Mouse (Mus musculus): Measurements from ENCODE around the gene Mettl27. TPM values are rescaled to one million over a fixed set of nuclear protein-coding genes. Genes with fewer than 3 reads are reported as not detected.

Mettl27 gene
- polyA plus RNA-seq, 1 experiment from 2014 or later, result 3.7 TPM

- no peaks in the 10 kb centered on the region for H3K27me3 ChIP-seq (ENCODE audit: control insufficient read depth, insufficient read depth, low read length)
- 81% methylated on average over 17 of the region's 17 CpGs for WGBS
- no peak overlapping the region for H3K4me2 ChIP-seq (ENCODE audit: low read depth, low read length)
- H3K36me3 ChIP-seq (ENCODE audit: control insufficient read depth, insufficient read depth, low read length), result no peaks in the 10 kb centered on the region
- H3K9ac ChIP-seq (replicated peaks; ENCODE audit: low read depth, low read length), result no peak overlapping the region
- H3K27ac ChIP-seq (ENCODE audit: low read depth, low read length), result no peak overlapping the region
- H3K9me3 ChIP-seq (ENCODE audit: control insufficient read depth, low read length), result no peaks in the 10 kb centered on the region
- no peak overlapping the region for H3K4me3 ChIP-seq (ENCODE audit: low read depth, low read length)
- ATAC-seq (ENCODE audit: low read depth), result no peak
- H3K4me1 ChIP-seq (ENCODE audit: control insufficient read depth, insufficient read depth, low read length), result no peaks in the 10 kb centered on the region
Measured at GRCm38 (mm10) chr5:134897596-134897995, 34.6 kb upstream of the Mettl27 start.

- no peaks in the 10 kb centered on the region for H3K36me3 ChIP-seq (ENCODE audit: control insufficient read depth, insufficient read depth, low read length)
- no peak overlapping the region for H3K4me2 ChIP-seq (ENCODE audit: low read depth, low read length)
- no peak overlapping the region for H3K27ac ChIP-seq (ENCODE audit: low read depth, low read length)
- WGBS, result 47% methylated on average over 12 of the region's 12 CpGs
- ATAC-seq (ENCODE audit: low read depth), result no peak
- H3K4me3 ChIP-seq (ENCODE audit: low read depth, low read length), result no peak overlapping the region
- no peaks in the 10 kb centered on the region for H3K9me3 ChIP-seq (ENCODE audit: control insufficient read depth, low read length)
- H3K9ac ChIP-seq (replicated peaks; ENCODE audit: low read depth, low read length), result no peak overlapping the region
- no peaks in the 10 kb centered on the region for H3K27me3 ChIP-seq (ENCODE audit: control insufficient read depth, insufficient read depth, low read length)
- H3K4me1 ChIP-seq (ENCODE audit: control insufficient read depth, insufficient read depth, low read length), result no peaks in the 10 kb centered on the region
Measured at GRCm38 (mm10) chr5:134901012-134901643, 31.0 kb upstream of the Mettl27 start.

- Histone ChIP-seq H3K9me3 (ENCODE audit: control insufficient read depth, low read length) (no peaks in the 10 kb centered on the region), H3K4me3 (ENCODE audit: low read depth, low read length) (no peak overlapping the region), H3K9ac (replicated peaks; ENCODE audit: low read depth, low read length) (no peak overlapping the region), H3K4me2 (ENCODE audit: low read depth, low read length) (no peak overlapping the region), H3K27me3 (ENCODE audit: control insufficient read depth, insufficient read depth, low read length) (no peaks in the 10 kb centered on the region), H3K4me1 (ENCODE audit: control insufficient read depth, insufficient read depth, low read length) (no peaks in the 10 kb centered on the region), H3K36me3 (ENCODE audit: control insufficient read depth, insufficient read depth, low read length) (no peaks in the 10 kb centered on the region), H3K27ac (ENCODE audit: low read depth, low read length) (no peak overlapping the region)
- no peak for ATAC-seq (ENCODE audit: low read depth)
- WGBS, result 72% methylated on average over 8 of the region's 8 CpGs
Measured at GRCm38 (mm10) chr5:134901644-134902027, 30.5 kb upstream of the Mettl27 start.

GRCm38 (mm10) chr5:134906633-134907032 is 25.5 kb upstream of the Mettl27 start, which contains the start of gene Tmem270:
Tmem270 (minus strand) TSS chr5:134906733.
- ATAC-seq (ENCODE audit: low read depth), result no peak

DNA sequence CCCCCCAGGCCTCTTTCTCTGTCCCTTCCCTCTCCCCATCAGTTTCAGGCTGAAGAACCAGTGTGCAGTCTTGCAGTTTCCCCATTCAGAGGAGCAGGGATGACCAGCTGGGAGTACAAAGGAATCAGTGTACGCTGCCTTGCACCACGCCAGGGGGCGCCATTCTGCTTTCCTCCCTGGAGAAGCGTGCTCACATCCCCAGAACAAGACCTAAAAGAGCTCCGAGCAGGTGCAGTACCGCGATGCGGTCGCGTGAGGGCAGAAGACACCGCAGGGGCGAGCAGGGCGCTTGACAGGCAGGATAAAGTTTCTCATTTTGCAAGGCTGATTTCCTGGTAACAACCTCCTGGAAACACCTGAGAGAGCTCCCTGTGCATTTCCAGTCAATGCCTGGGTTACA is 25.0 kb upstream of the Mettl27 start:
- Histone ChIP-seq H3K4me2 (ENCODE audit: low read depth, low read length) (no peak overlapping the region), H3K27ac (ENCODE audit: low read depth, low read length) (no peak overlapping the region), H3K27me3 (ENCODE audit: control insufficient read depth, insufficient read depth, low read length) (no peaks in the 10 kb centered on the region), H3K36me3 (ENCODE audit: control insufficient read depth, insufficient read depth, low read length) (no peaks in the 10 kb centered on the region), H3K4me1 (ENCODE audit: control insufficient read depth, insufficient read depth, low read length) (no peaks in the 10 kb centered on the region), H3K4me3 (ENCODE audit: low read depth, low read length) (no peak overlapping the region), H3K9ac (replicated peaks; ENCODE audit: low read depth, low read length) (no peak overlapping the region), H3K9me3 (ENCODE audit: control insufficient read depth, low read length) (no peaks in the 10 kb centered on the region)
- WGBS, result 2% methylated on average over 13 of the region's 13 CpGs
- ATAC-seq (ENCODE audit: low read depth), result peak; percentile 31; the same call in 1 of the 2 replicates

More at GRCm38 (mm10) chr5:134906633-134907032, 25.5 kb upstream of the Mettl27 start, which contains the start of gene Tmem270:
- H3K4me1 ChIP-seq (ENCODE audit: control insufficient read depth, insufficient read depth, low read length), result no peaks in the 10 kb centered on the region
- no peak within 1 kb of the TSS for H3K9ac ChIP-seq (replicated peaks; ENCODE audit: low read depth, low read length)
- WGBS, result 83% methylated on average over 6 of the region's 6 CpGs
- H3K36me3 ChIP-seq (ENCODE audit: control insufficient read depth, insufficient read depth, low read length), result no peaks in the 10 kb centered on the region
- no peak within 1 kb of the TSS for H3K4me3 ChIP-seq (ENCODE audit: low read depth, low read length)
- H3K4me2 ChIP-seq (ENCODE audit: low read depth, low read length), result no peak within 1 kb of the TSS
- H3K27ac ChIP-seq (ENCODE audit: low read depth, low read length), result no peak within 1 kb of the TSS
- H3K27me3 ChIP-seq (ENCODE audit: control insufficient read depth, insufficient read depth, low read length), result no peaks in the 10 kb centered on the region
- no peaks in the 10 kb centered on the region for H3K9me3 ChIP-seq (ENCODE audit: control insufficient read depth, low read length)

DNA sequence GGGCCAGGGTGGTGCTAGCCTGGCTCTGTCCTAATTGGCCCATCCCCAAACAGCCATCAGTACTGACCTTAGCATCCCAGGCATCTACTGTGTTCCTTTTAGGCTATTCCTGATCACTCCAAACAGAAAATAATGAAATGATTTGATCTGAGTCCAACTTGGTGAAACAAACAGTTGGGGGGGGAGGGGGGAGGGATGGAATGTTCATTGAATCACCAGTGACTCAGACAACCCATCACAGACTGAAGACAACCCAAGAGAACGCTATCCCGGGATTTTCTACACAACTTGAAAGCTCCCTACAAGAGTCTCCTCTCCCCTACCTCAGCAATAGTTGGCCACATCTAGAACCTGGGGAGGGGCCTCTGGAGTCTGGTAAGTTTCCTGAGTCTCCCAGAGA is 20.3 kb upstream of the Mettl27 start:
- Histone ChIP-seq H3K4me2 (ENCODE audit: low read depth, low read length) (no peak overlapping the region), H3K4me1 (ENCODE audit: control insufficient read depth, insufficient read depth, low read length) (no peaks in the 10 kb centered on the region), H3K27ac (ENCODE audit: low read depth, low read length) (no peak overlapping the region), H3K9me3 (ENCODE audit: control insufficient read depth, low read length) (no peaks in the 10 kb centered on the region), H3K36me3 (ENCODE audit: control insufficient read depth, insufficient read depth, low read length) (no peaks in the 10 kb centered on the region), H3K4me3 (ENCODE audit: low read depth, low read length) (no peak overlapping the region), H3K27me3 (ENCODE audit: control insufficient read depth, insufficient read depth, low read length) (no peaks in the 10 kb centered on the region), H3K9ac (replicated peaks; ENCODE audit: low read depth, low read length) (no peak overlapping the region)
- WGBS, result 92% methylated on average over 2 of the region's 2 CpGs
- no peak for ATAC-seq (ENCODE audit: low read depth)

DNA sequence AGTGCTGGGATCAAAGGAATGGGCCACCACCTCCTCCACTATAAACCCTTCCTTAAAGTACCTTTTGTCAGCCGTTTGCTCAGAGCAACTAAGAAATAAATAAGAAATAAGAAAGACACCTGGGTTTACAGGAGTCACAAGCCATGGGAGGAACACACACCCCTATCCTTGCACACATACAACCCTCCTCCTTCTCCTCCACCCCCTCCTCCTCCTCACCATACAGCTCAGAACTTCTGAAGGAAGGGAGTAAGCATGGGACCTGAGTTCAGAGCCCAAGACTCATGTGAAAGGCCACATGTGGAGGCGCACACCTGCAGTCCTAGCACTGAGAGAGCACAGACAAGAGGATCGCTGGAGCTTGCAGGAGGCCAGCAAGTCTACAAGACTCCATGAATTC is 18.8 kb upstream of the Mettl27 start:
- no peak overlapping the region for H3K4me2 ChIP-seq (ENCODE audit: low read depth, low read length)
- no peak overlapping the region for H3K9ac ChIP-seq (replicated peaks; ENCODE audit: low read depth, low read length)
- no peaks in the 10 kb centered on the region for H3K36me3 ChIP-seq (ENCODE audit: control insufficient read depth, insufficient read depth, low read length)
- 78% methylated on average over 3 of the region's 3 CpGs for WGBS
- ATAC-seq (ENCODE audit: low read depth), result no peak
- no peaks in the 10 kb centered on the region for H3K4me1 ChIP-seq (ENCODE audit: control insufficient read depth, insufficient read depth, low read length)
- no peak overlapping the region for H3K4me3 ChIP-seq (ENCODE audit: low read depth, low read length)
- H3K9me3 ChIP-seq (ENCODE audit: control insufficient read depth, low read length), result no peaks in the 10 kb centered on the region; the same call in 1 of the 2 replicates
- H3K27ac ChIP-seq (ENCODE audit: low read depth, low read length), result no peak overlapping the region
- H3K27me3 ChIP-seq (ENCODE audit: control insufficient read depth, insufficient read depth, low read length), result no peaks in the 10 kb centered on the region

DNA sequence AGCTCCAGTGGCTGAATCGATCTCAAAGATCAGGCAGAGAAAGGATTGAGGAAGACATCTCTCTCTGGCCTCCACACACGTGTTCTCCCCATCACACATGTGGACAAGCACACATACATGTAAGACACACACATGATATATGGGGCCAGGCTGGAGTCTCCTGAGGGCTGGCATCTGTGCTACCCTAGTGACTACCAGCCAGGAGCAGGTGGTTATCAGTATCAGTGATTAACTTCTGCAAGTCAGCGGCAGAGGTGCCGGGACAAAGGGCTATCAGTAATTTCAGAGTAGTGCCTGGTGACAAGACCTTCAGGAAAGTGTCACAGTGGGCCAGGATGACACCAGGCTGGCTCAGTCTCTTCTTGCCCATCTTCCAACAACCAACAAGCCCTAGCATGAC is 18.4 kb upstream of the Mettl27 start:
- no peaks in the 10 kb centered on the region; the same call in 1 of the 2 replicates for H3K9me3 ChIP-seq (ENCODE audit: control insufficient read depth, low read length)
- no peaks in the 10 kb centered on the region for H3K27me3 ChIP-seq (ENCODE audit: control insufficient read depth, insufficient read depth, low read length)
- H3K36me3 ChIP-seq (ENCODE audit: control insufficient read depth, insufficient read depth, low read length), result no peaks in the 10 kb centered on the region
- no peak for ATAC-seq (ENCODE audit: low read depth)
- H3K27ac ChIP-seq (ENCODE audit: low read depth, low read length), result no peak overlapping the region
- H3K4me1 ChIP-seq (ENCODE audit: control insufficient read depth, insufficient read depth, low read length), result no peaks in the 10 kb centered on the region
- no peak overlapping the region for H3K4me2 ChIP-seq (ENCODE audit: low read depth, low read length)
- no peak overlapping the region for H3K9ac ChIP-seq (replicated peaks; ENCODE audit: low read depth, low read length)
- WGBS, result 94% methylated on average over 4 of the region's 4 CpGs
- H3K4me3 ChIP-seq (ENCODE audit: low read depth, low read length), result no peak overlapping the region

GRCm38 (mm10) chr5:134914510-134914909 is 17.7 kb upstream of the Mettl27 start:
- Histone ChIP-seq H3K4me1 (ENCODE audit: control insufficient read depth, insufficient read depth, low read length) (no peaks in the 10 kb centered on the region), H3K9me3 (ENCODE audit: control insufficient read depth, low read length) (no peaks in the 10 kb centered on the region; the same call in 1 of the 2 replicates), H3K4me3 (ENCODE audit: low read depth, low read length) (no peak overlapping the region), H3K36me3 (ENCODE audit: control insufficient read depth, insufficient read depth, low read length) (no peaks in the 10 kb centered on the region), H3K27ac (ENCODE audit: low read depth, low read length) (no peak overlapping the region), H3K9ac (replicated peaks; ENCODE audit: low read depth, low read length) (no peak overlapping the region), H3K27me3 (ENCODE audit: control insufficient read depth, insufficient read depth, low read length) (no peaks in the 10 kb centered on the region), H3K4me2 (ENCODE audit: low read depth, low read length) (no peak overlapping the region)
- 87% methylated on average over 8 of the region's 8 CpGs for WGBS
- no peak for ATAC-seq (ENCODE audit: low read depth)

All from neural tube, embryonic 14.5 days (tissue).